Mouse (Mus musculus): Measurements from ENCODE around the gene Cytip.
A peak's percentile ranks its signal among the peaks of the same experiment; 100 is the strongest.

GRCm38 (mm10) chr2:58160541-58161307 lies 34.6 kb downstream of the Cytip start:
- TF ChIP-seq CTCF (IDR thresholded peaks at IDR 0.05; ENCODE audit: extremely low read depth, insufficient read depth, insufficient read length, insufficient replicate concordance) (no peak), POLR2A (IDR thresholded peaks at IDR 0.05; ENCODE audit: low read depth, low read length) (peak; percentile 2; the same call in 1 of the 2 replicates)
